Mouse (Mus musculus): Measurements from ENCODE around the gene Gm28053. TPM values are rescaled to one million over a fixed set of nuclear protein-coding genes. Genes with fewer than 3 reads are reported as not detected.

The Gm28053 gene
- polyA plus RNA-seq, 1 experiment from 2014 or later, result not detected

DNA sequence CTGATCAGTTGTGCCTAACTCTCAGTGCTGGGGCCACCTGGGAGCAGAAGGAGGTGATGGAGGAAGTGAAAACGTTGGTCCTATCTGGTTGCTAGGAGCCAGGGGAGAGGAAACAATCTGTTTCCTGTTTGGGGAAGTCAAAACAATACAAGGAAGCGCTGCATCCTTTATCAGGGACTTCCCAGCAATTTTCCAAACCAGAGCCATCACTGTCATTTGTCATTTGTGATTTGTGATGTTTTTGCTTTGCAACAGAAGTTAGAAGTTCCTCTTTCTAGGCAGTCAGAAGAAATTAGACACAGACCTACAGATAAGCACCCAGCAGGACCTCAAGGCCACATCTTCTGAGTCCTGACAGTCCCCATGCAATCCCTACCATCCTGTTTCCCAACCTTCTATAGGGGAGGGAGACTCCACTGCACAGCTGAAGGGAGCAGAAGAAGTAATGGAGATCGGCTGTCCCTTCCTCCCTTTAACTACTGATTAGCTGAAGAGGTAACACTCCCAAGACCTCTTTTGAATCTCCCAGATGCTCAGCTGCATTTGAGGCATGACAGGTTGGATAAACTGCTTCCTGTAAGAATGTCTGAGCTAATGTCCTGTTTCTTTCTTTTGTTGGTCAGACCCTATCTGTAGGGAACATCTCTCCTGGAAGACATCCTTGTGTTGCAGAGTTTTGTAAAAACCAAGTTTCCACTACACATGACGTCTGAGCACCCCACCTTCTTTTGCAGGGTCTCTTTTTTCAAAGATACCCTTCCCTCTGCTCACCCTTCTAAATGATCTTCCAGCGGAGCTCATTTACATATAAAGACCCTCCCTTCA is 17.9 kb upstream of the Gm28053 start:
- Histone ChIP-seq H3K4me3 (ENCODE audit: low read depth, low read length) (no peak overlapping the region), H3K9me3 (ENCODE audit: control insufficient read depth, low read length) (no peaks in the 10 kb centered on the region), H3K9ac (ENCODE audit: low read depth, low read length) (no peak overlapping the region), H3K27ac (ENCODE audit: low read depth, low read length) (no peak overlapping the region), H3K27me3 (ENCODE audit: control insufficient read depth, insufficient read depth, low read length) (no peaks in the 10 kb centered on the region), H3K4me2 (replicated peaks; ENCODE audit: low read depth, low read length) (no peak overlapping the region), H3K36me3 (ENCODE audit: control insufficient read depth, insufficient read depth, low read length) (no peaks in the 10 kb centered on the region), H3K4me1 (replicated peaks; ENCODE audit: control insufficient read depth, insufficient read depth, low read length) (no peaks in the 10 kb centered on the region)
- no peak for DNase-seq (ENCODE audit: low spot score)
- no peak for ATAC-seq (ENCODE audit: low FRiP score)
- WGBS, result 62% methylated on average over 5 of the region's 5 CpGs

DNA sequence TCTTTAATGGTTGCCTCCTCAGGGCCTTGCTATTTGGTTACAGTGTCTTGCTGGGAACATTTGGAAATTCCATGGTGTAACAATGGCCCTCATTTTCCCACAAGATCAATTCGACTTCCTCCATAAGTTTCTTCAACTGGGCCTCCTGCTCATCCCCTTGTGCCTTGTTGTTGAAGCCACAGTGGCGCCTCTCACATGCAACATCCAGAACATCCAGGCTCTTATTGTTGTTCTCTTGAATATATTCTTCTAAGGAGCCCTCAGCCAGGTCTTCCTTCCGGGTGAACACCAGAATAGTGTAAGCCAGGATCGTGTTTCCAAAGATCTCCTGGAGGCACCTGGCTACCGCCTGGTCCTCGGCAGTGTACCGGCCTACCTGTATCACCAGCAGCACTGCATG is 16.3 kb upstream of the Gm28053 start:
- Histone ChIP-seq H3K9me3 (ENCODE audit: control insufficient read depth, low read length) (no peaks in the 10 kb centered on the region), H3K4me1 (replicated peaks; ENCODE audit: control insufficient read depth, insufficient read depth, low read length) (no peaks in the 10 kb centered on the region), H3K27me3 (ENCODE audit: control insufficient read depth, insufficient read depth, low read length) (no peaks in the 10 kb centered on the region), H3K4me2 (replicated peaks; ENCODE audit: low read depth, low read length) (no peak overlapping the region), H3K36me3 (ENCODE audit: control insufficient read depth, insufficient read depth, low read length) (no peaks in the 10 kb centered on the region), H3K27ac (ENCODE audit: low read depth, low read length) (no peak overlapping the region), H3K9ac (ENCODE audit: low read depth, low read length) (no peak overlapping the region), H3K4me3 (ENCODE audit: low read depth, low read length) (no peak overlapping the region)
- no peak for ATAC-seq (ENCODE audit: low FRiP score)
- DNase-seq (ENCODE audit: low spot score), result no peak
- 89% methylated on average over 7 of the region's 7 CpGs for WGBS

DNA sequence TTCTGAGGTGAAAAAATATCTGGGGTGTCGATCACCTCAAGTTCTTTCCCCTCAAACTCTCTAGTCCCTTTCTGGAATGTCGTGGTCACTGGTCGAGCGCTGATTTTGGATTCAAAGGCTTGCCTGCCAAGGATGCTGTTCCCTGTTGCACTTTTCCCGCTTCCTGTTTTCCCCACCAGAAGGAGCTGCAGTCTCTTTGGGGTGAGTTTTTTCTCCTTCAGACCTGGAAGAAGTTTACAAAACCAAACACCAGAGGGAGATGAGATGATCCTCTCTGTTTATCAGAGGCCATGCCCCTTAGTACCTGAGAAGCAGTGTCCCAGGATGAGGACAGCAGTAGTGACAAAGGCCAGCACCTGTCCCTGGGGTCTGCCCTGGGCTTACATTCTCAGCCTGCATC is 15.8 kb upstream of the Gm28053 start:
- H3K9ac ChIP-seq (ENCODE audit: low read depth, low read length), result no peak overlapping the region
- H3K4me2 ChIP-seq (replicated peaks; ENCODE audit: low read depth, low read length), result no peak overlapping the region
- no peak overlapping the region for H3K27ac ChIP-seq (ENCODE audit: low read depth, low read length)
- DNase-seq (ENCODE audit: low spot score), result no peak
- 66% methylated on average over 5 of the region's 5 CpGs for WGBS
- H3K9me3 ChIP-seq (ENCODE audit: control insufficient read depth, low read length), result no peaks in the 10 kb centered on the region
- ATAC-seq (ENCODE audit: low FRiP score), result no peak
- H3K4me1 ChIP-seq (replicated peaks; ENCODE audit: control insufficient read depth, insufficient read depth, low read length), result no peaks in the 10 kb centered on the region
- H3K36me3 ChIP-seq (ENCODE audit: control insufficient read depth, insufficient read depth, low read length), result no peaks in the 10 kb centered on the region
- H3K4me3 ChIP-seq (ENCODE audit: low read depth, low read length), result no peak overlapping the region
- no peaks in the 10 kb centered on the region for H3K27me3 ChIP-seq (ENCODE audit: control insufficient read depth, insufficient read depth, low read length)

DNA sequence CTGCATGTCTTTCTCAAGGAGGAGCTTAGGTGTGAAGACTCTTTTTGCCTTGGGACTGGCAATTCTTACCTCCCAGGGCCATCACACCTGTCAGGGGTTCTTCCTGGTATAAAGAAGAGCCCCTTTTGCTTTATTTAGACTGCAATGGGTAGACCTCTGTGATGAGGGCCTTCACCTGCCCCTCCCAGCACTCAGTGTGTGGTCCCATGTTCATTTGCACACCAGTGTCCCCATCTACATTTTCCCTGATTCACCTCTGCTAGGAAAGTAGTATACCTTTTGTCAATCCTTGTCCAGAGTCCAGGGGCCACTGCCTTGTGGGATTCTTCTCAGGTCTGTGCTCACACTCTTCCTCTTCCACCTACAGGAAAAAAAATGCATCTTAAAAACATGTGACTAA is 14.3 kb upstream of the Gm28053 start:
- no peak for ATAC-seq (ENCODE audit: low FRiP score)

DNA sequence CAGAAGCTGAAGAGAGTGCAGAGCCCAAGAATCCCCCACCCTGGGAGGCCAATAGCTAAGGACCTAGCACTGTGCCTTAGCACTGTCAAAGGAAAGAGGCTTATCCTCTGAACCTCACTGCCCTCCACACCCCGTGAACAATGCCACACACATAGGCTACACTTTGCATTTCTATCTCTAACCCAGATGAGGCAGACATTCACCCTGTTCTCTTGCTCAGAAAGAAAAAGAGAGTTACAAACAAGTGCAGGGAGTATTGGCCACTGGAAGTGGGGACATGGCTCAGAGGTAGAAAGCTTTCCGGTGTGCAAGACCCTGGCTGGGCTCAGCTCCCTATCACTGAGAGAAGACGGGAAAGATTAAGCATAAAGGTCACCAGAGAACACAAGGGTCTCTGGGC is 12.3 kb upstream of the Gm28053 start:
- DNase-seq (ENCODE audit: low spot score), result no peak
- Histone ChIP-seq H3K4me2 (replicated peaks; ENCODE audit: low read depth, low read length) (no peak overlapping the region), H3K9me3 (ENCODE audit: control insufficient read depth, low read length) (no peaks in the 10 kb centered on the region), H3K27ac (ENCODE audit: low read depth, low read length) (no peak overlapping the region), H3K4me1 (replicated peaks; ENCODE audit: control insufficient read depth, insufficient read depth, low read length) (no peaks in the 10 kb centered on the region), H3K27me3 (ENCODE audit: control insufficient read depth, insufficient read depth, low read length) (no peaks in the 10 kb centered on the region), H3K4me3 (ENCODE audit: low read depth, low read length) (no peak overlapping the region), H3K9ac (ENCODE audit: low read depth, low read length) (no peak overlapping the region), H3K36me3 (ENCODE audit: control insufficient read depth, insufficient read depth, low read length) (no peaks in the 10 kb centered on the region)
- WGBS, result 58% methylated on average over 3 of the region's 3 CpGs
- ATAC-seq (ENCODE audit: low FRiP score), result no peak

More for the DNA sequence above, 14.3 kb upstream of the Gm28053 start:
- Histone ChIP-seq H3K9me3 (ENCODE audit: control insufficient read depth, low read length) (no peaks in the 10 kb centered on the region), H3K27ac (ENCODE audit: low read depth, low read length) (no peak overlapping the region), H3K4me2 (replicated peaks; ENCODE audit: low read depth, low read length) (no peak overlapping the region), H3K9ac (ENCODE audit: low read depth, low read length) (no peak overlapping the region), H3K36me3 (ENCODE audit: control insufficient read depth, insufficient read depth, low read length) (no peaks in the 10 kb centered on the region), H3K4me1 (replicated peaks; ENCODE audit: control insufficient read depth, insufficient read depth, low read length) (no peaks in the 10 kb centered on the region), H3K4me3 (ENCODE audit: low read depth, low read length) (no peak overlapping the region), H3K27me3 (ENCODE audit: control insufficient read depth, insufficient read depth, low read length) (no peaks in the 10 kb centered on the region)
- DNase-seq (ENCODE audit: low spot score), result no peak

DNA sequence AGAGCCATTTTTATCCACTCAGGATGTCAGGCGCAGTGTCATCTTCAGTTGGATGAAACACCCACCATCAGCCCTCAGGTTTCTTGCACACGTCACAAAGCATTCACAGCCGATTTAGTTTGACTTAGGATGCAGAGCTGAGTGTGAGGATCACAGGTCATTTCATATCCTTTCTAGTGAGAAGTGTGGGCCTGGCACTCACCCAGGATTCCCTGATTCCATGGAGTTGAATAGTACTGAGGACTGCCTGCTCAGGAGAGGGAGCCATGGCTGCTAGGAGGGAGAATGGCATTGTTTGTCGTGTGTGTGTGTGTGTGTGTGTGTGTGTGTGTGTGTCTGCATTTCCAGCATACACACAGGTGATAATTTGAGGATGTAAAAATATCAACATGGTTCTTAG is 1.9 kb downstream of the Gm28053 start:
- no peak overlapping the region for H3K9ac ChIP-seq (ENCODE audit: low read depth, low read length)
- no peaks in the 10 kb centered on the region for H3K9me3 ChIP-seq (ENCODE audit: control insufficient read depth, low read length)
- no peaks in the 10 kb centered on the region for H3K36me3 ChIP-seq (ENCODE audit: control insufficient read depth, insufficient read depth, low read length)
- no peak for DNase-seq (ENCODE audit: low spot score)
- no peak overlapping the region for H3K4me2 ChIP-seq (replicated peaks; ENCODE audit: low read depth, low read length)
- no peak overlapping the region for H3K4me3 ChIP-seq (ENCODE audit: low read depth, low read length)
- no peaks in the 10 kb centered on the region for H3K4me1 ChIP-seq (replicated peaks; ENCODE audit: control insufficient read depth, insufficient read depth, low read length)
- no peaks in the 10 kb centered on the region for H3K27me3 ChIP-seq (ENCODE audit: control insufficient read depth, insufficient read depth, low read length)
- ATAC-seq (ENCODE audit: low FRiP score), result no peak
- WGBS, result 94% methylated on average over 4 of the region's 4 CpGs
- H3K27ac ChIP-seq (ENCODE audit: low read depth, low read length), result no peak overlapping the region

DNA sequence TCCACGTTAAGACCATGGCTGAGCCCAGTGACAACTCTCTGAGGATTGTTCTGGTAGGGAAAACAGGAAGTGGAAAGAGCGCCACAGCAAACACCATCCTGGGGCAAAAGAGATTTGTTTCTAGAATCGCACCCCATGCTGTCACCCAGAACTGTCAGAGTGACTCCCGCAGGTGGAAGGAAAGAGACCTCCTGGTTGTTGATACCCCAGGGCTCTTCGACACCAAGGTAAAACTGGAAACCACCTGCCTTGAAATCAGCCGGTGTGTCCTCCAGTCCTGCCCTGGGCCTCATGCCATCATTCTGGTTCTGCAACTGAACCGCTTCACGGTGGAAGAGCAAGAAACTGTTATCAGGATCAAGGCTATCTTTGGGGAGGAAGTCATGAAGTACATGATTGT is 5.1 kb downstream of the Gm28053 start:
- Histone ChIP-seq H3K4me1 (replicated peaks; ENCODE audit: control insufficient read depth, insufficient read depth, low read length) (no peaks in the 10 kb centered on the region), H3K4me3 (ENCODE audit: low read depth, low read length) (no peak overlapping the region), H3K4me2 (replicated peaks; ENCODE audit: low read depth, low read length) (no peak overlapping the region), H3K36me3 (ENCODE audit: control insufficient read depth, insufficient read depth, low read length) (no peaks in the 10 kb centered on the region), H3K27ac (ENCODE audit: low read depth, low read length) (no peak overlapping the region), H3K9me3 (ENCODE audit: control insufficient read depth, low read length) (no peaks in the 10 kb centered on the region), H3K9ac (ENCODE audit: low read depth, low read length) (no peak overlapping the region), H3K27me3 (ENCODE audit: control insufficient read depth, insufficient read depth, low read length) (no peaks in the 10 kb centered on the region)
- WGBS, result 89% methylated on average over 8 of the region's 8 CpGs
- ATAC-seq (ENCODE audit: low FRiP score), result no peak
- no peak for DNase-seq (ENCODE audit: low spot score)

DNA sequence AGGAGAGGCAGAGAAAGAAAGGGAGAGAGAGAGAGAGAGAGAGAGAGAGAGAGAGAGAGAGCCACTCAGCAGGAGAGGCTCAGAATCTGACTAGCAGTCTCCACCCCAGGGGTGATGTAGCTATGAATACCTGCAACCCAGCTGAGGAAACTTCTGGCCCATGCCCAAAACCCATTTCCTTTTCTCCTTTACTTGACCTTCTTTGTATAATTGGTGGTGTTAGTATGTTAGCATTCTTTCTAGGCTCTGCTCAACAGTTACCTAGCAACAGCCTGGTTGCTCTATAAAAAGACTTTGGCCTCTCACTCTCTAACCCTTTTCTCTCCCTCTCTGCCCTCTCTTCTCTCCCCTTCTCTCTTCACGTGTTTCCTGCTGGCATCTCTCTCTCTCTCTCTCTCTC is 7.1 kb downstream of the Gm28053 start:
- H3K4me2 ChIP-seq (replicated peaks; ENCODE audit: low read depth, low read length), result no peak overlapping the region
- DNase-seq (ENCODE audit: low spot score), result no peak
- H3K4me3 ChIP-seq (ENCODE audit: low read depth, low read length), result no peak overlapping the region
- H3K27me3 ChIP-seq (ENCODE audit: control insufficient read depth, insufficient read depth, low read length), result no peaks in the 10 kb centered on the region
- H3K27ac ChIP-seq (ENCODE audit: low read depth, low read length), result no peak overlapping the region
- 14% methylated on average over 1 of the region's 1 CpGs for WGBS
- no peaks in the 10 kb centered on the region for H3K36me3 ChIP-seq (ENCODE audit: control insufficient read depth, insufficient read depth, low read length)
- no peak for ATAC-seq (ENCODE audit: low FRiP score)
- no peaks in the 10 kb centered on the region for H3K9me3 ChIP-seq (ENCODE audit: control insufficient read depth, low read length)
- H3K9ac ChIP-seq (ENCODE audit: low read depth, low read length), result no peak overlapping the region
- no peaks in the 10 kb centered on the region for H3K4me1 ChIP-seq (replicated peaks; ENCODE audit: control insufficient read depth, insufficient read depth, low read length)

DNA sequence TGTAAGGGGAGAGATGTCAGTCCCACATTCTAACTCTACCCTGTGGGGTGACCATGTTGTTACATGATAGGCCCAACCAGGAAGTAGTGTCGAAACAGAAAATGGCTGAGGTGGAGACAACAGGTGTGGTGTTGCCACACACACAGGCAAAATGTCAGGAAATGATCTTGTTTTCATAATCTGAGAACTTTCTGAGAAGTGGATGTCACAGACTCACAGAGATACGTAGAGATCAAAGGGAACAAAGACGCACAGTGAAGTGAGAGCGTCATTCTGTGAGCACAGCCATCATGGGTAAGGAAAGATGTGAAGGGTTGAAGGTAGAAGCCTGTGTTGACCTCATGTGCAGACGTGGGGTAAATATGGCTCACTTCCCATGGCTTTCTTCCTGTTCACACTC is 9.4 kb downstream of the Gm28053 start:
- H3K9ac ChIP-seq (ENCODE audit: low read depth, low read length), result no peak overlapping the region
- DNase-seq (ENCODE audit: low spot score) (no peak), ATAC-seq (ENCODE audit: low FRiP score) (no peak)
- H3K36me3 ChIP-seq (ENCODE audit: control insufficient read depth, insufficient read depth, low read length), result no peaks in the 10 kb centered on the region
- H3K4me2 ChIP-seq (replicated peaks; ENCODE audit: low read depth, low read length), result no peak overlapping the region
- no peak overlapping the region for H3K4me3 ChIP-seq (ENCODE audit: low read depth, low read length)
- no peaks in the 10 kb centered on the region for H3K4me1 ChIP-seq (replicated peaks; ENCODE audit: control insufficient read depth, insufficient read depth, low read length)
- WGBS, result 89% methylated on average over 5 of the region's 5 CpGs
- no peaks in the 10 kb centered on the region for H3K27me3 ChIP-seq (ENCODE audit: control insufficient read depth, insufficient read depth, low read length)
- H3K9me3 ChIP-seq (ENCODE audit: control insufficient read depth, low read length), result no peaks in the 10 kb centered on the region
- H3K27ac ChIP-seq (ENCODE audit: low read depth, low read length), result no peak overlapping the region
